15 mouse cellular contexts compared by ENCODE assay signal in genomic region chr3:76369910-76370309, GRCm38 (mm10).
"Had no signal": no experiment of that assay in that cellular context is flagged by ENCODE, and none has a peak within 500 bp of the region (broad histone marks: within the 10 kb centered on the region; RNA-seq: fewer than 3 reads in every experiment).

No protein-coding gene starts in this region.

- H3K27ac ChIP-seq: neural tube, embryonic 12.5 days; stomach, embryonic 15.5 days; stomach, postnatal 0 days had no signal

- H3K4me2 ChIP-seq: neural tube, embryonic 12.5 days; stomach, embryonic 15.5 days had no signal

- H3K36me3 ChIP-seq: neural tube, embryonic 12.5 days; stomach, embryonic 15.5 days had no signal

- H3K9me3 ChIP-seq: neural tube, embryonic 12.5 days; stomach, embryonic 15.5 days had no signal

- H3K9ac ChIP-seq: neural tube, embryonic 12.5 days; stomach, embryonic 15.5 days had no signal

- H3K4me1 ChIP-seq: neural tube, embryonic 12.5 days; stomach, embryonic 15.5 days had no signal

- H3K27me3 ChIP-seq: neural tube, embryonic 12.5 days; stomach, embryonic 15.5 days had no signal

- H3K4me3 ChIP-seq: neural tube, embryonic 12.5 days; stomach, embryonic 15.5 days had no signal

- DNase-seq: retina, postnatal 1 day; right cerebral cortex, adult 18-20 months; right cerebral cortex, postnatal 14 days; right cerebral cortex, postnatal 25 days; right cerebral cortex, postnatal 4 days; spleen, adult 18-20 months; thymus, adult 18-20 months; thymus, adult 2 months; thymus, postnatal 14 days; thymus, postnatal 25 days; thymus, postnatal 36 days; thymus, postnatal 4 days had no signal
